Mouse (Mus musculus) right cerebral cortex, postnatal 14 days (tissue): ENCODE measurements at regions not wholly inside any gene's neighbourhood (a gene's known extent, or its start where the extent isn't known, plus 50 kb on each side); places are given as distances from the start of the nearest gene placed in this dataset.

Experiments used
- DNase-seq: peaks from one replicate; pipeline ENCODE4 v3.0.0; 2022

- no peak for DNase-seq
Observed at GRCm38 (mm10) chr2:19714025-19714424, 56.5 kb downstream of the Otud1 start.

GRCm38 (mm10) chr2:19715564-19716238 lies 58.1 kb downstream of the Otud1 start:
- peak; percentile 54 for DNase-seq

GRCm38 (mm10) chr2:19716388-19716787 lies 58.8 kb downstream of the Otud1 start:
- no peak for DNase-seq

GRCm38 (mm10) chr2:19726085-19726484 lies 68.5 kb downstream of the Otud1 start:
- DNase-seq: no peak

GRCm38 (mm10) chr2:19726904-19727303 lies 69.4 kb downstream of the Otud1 start:
- peak; percentile 21 for DNase-seq

- no peak for DNase-seq
Observed at GRCm38 (mm10) chr2:19732922-19733859, 75.6 kb downstream of the Otud1 start.

GRCm38 (mm10) chr2:19734164-19734870 lies 76.8 kb downstream of the Otud1 start:
- DNase-seq: no peak

GRCm38 (mm10) chr2:19741508-19741907 lies 84.0 kb downstream of the Otud1 start:
- no peak for DNase-seq

- DNase-seq: no peak
Observed at GRCm38 (mm10) chr2:19743467-19743866, 85.9 kb downstream of the Otud1 start.

- DNase-seq: no peak
Observed at GRCm38 (mm10) chr2:19744986-19745660, 87.6 kb downstream of the Otud1 start.

GRCm38 (mm10) chr2:19752753-19753152 lies 95.2 kb downstream of the Otud1 start:
- no peak for DNase-seq

- no peak for DNase-seq
Observed at GRCm38 (mm10) chr2:19753479-19753878, 95.9 kb downstream of the Otud1 start.

- no peak for DNase-seq
Observed at GRCm38 (mm10) chr2:19757910-19758309, 100.4 kb downstream of the Otud1 start.

GRCm38 (mm10) chr2:19759169-19759568 lies 101.6 kb downstream of the Otud1 start:
- peak; percentile 29 for DNase-seq

- no peak for DNase-seq
Observed at GRCm38 (mm10) chr2:19759577-19759976, 102.0 kb downstream of the Otud1 start.

GRCm38 (mm10) chr2:19762996-19763395 lies 105.4 kb downstream of the Otud1 start:
- no peak for DNase-seq

GRCm38 (mm10) chr2:19784913-19785312 lies 124.7 kb upstream of the Etl4 start:
- no peak for DNase-seq

GRCm38 (mm10) chr2:19785663-19786260 lies 123.8 kb upstream of the Etl4 start:
- DNase-seq: no peak

- no peak for DNase-seq
Observed at GRCm38 (mm10) chr2:19792177-19792576, 117.4 kb upstream of the Etl4 start.

- DNase-seq: no peak
Observed at GRCm38 (mm10) chr2:19796790-19797189, 112.8 kb upstream of the Etl4 start.
